Mouse (Mus musculus): ENCODE measurements around the gene Prkcb.

Prkcb gene

DNA sequence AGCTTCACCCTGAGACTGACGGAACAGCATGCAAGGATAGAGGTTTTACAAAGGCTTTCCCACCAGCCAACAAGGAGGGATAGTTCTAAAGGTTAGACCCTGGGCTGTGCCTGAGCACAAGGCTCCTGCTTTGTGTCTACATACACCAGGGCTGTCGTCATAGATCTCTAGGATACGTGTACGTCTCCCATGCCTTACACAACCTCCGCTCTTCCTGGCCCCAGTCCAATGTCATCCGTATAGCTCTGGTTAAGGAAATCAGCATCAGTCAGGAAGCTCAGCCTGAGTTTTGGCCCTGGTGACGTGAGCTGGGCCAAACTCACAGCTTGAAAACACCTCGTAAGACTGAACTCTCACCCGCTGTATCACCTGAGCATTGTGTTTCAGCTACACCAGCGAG lies 307.3 kb downstream of the Prkcb start:
- DNase-seq (ENCODE audit: low spot score) = no peak

DNA sequence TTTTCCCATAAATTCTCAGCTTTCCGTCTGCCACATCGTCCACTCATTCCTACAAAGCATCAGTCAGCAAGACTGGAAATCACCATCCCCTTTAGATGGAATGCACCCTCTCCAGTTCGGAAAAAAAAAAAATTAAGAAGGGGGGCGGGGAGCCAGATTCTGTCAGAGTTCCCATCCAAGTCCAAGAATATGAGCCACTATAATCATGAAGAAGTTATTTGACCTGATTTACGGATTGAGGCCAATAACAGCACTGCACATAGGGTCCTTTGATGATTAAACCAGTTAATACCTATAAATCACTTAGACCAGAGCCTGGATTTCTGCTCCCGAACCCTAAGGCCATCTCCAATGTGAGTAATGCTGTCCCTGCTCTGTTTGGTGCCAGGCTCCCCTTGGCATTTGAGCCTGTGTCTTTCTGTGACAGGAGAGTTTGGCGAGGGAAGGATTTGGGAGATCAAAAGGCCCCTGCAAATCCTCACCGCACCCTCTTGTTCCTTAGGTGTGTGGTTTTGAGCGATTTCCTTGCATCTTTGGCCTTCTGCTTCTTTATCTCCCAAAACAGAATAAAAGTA lies 308.1 kb downstream of the Prkcb start:
- no peak for DNase-seq (ENCODE audit: low spot score)

DNA sequence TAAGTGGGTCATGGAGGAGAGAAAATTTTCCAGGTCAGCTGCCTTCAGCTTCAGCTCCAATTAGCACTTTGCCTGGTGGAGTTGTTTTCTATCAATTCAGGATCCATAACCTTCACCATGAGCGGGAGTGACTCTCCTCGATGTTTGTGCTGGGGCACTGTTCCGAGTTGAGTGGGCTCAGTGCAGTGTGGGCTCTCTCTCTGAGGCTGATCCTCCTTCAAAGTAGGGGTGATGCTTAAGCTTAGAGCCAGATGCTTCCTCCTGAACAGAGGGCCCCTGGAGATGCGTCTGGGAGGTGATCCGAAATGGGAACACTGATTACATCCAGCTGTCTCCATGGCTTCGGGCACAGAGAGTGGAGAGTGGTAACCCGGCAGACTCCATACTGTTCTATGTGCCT lies 308.8 kb downstream of the Prkcb start:
- no peak for DNase-seq (ENCODE audit: low spot score)

DNA sequence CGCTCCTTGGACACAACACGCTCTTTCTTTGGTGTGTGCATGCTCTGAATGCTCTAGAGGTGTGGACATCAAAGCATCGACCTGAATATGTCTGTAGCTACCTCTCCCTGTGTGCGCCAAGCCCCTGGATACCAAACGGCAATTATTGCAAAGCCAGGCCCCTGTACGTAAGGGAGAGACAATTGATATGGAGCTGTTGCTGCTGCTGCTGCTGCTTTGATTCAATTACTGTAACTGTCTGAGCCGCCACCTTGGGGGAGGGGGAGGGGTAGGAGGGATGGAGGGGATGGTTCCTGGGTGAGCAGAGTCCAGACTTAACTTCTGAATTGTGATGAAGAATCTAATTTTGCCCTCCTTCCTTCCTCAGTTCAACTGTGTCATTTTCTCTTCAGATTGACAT lies 312.3 kb downstream of the Prkcb start:
- DNase-seq (ENCODE audit: low spot score) = no peak

DNA sequence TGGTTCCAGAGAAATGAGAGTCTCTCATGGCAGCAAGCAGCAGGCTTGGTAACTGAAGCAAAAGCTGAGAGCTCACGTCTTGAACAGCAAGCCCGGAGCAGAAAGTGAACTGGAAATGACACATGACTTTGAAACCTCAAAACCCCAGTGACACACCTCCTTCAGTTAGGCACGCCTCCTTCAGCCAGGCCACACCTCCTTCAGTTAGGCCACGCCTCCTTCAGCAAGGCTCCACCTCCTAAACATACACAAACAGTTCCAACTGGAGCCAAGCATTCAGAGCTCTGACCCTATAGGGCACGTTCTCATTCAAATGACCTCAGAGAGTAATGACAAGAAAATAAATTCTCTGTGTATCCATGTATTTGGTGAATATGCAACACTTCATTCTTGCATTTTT lies 316.5 kb downstream of the Prkcb start:
- DNase-seq (ENCODE audit: low spot score) = no peak

DNA sequence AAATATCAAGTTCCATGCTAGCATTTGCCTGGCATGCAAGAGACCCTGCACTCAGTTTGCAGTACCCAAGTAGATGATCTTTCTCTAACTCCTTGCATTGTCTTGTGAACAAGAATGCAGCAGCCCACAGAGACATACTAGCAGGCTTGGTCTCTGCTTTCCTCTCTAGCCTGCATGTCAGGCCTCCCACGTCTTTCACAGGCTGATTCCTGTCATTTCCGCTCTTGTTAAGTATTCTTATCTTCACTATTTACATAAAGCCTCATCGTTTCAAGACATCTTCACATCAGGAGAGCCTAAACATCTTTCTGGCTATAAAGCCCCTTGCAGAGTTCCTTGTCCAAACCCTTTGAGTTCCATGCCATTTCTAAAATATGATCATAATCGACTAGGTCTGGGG lies 320.9 kb downstream of the Prkcb start:
- DNase-seq (ENCODE audit: low spot score) = no peak

DNA sequence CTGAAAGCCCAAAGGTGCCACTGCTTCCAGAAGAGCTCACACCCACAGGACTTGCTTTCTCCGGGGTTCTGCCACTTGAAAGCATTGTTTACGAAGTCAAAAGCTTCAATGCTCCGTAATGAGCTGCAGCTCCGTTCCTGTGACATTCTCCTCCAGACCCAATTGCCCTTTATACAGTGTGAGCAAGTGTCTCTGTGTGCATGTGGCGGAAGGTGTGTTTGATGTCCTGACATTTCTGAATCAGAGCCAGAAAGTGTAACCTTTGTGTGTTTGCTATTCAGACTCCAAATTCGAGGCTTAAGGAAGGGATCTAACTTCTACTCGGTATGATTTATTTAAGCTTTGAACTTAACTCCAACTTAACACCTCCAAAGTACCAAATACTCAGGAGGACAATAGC lies 321.6 kb downstream of the Prkcb start:
- no peak for DNase-seq (ENCODE audit: low spot score)

DNA sequence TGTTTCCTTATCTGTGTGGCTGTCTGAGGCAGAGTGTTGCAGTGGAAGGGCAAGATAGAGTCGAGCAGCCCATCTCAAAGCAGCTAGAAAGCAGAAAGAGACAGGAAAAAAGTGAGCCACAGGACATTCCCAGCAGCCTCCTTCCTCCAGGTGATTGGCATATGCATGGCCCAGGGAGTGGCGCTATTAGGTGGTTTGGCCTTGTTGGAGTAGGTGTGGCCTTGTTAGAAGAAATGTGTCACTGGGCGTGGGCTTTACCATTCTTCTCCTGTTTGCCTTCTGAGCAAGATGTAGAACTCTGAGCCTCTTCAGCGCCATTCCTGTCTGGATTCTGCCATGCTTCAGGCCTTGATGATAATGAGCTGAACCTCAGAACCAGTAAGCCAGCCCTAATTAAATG lies 325.3 kb downstream of the Prkcb start:
- no peak for DNase-seq (ENCODE audit: low spot score)

DNA sequence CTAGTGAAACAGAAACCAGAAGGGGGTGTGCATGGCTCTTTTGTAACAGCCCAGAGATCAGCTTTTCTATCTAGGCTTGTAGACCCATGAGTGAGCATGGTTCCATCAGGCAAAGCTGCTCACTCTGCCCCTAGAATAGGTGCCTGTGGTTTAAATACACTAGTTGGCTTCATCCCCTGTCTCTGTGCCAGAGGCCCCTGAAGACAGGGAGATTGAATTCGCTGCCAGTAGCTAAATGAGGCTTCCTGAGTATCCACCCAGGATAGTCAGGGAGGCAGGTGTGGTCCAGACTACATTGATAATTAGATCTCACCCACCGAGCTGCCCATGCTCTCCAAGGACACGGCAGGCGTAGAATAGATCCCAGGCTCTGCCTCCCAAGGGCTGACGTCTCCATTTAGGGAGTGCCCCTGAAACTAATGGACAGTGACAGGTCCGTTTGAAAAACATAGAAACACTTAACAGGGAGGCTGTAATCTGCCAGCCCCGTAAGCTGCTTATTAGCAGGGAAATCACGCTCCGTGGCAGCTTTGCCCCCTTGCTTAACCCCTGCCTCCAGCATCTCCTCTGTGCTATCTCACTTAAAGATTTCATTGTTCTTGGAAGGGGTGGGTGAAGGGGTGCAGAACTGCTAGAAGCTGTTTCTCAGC lies 333.7 kb downstream of the Prkcb start:
- DNase-seq (ENCODE audit: low spot score) = no peak

DNA sequence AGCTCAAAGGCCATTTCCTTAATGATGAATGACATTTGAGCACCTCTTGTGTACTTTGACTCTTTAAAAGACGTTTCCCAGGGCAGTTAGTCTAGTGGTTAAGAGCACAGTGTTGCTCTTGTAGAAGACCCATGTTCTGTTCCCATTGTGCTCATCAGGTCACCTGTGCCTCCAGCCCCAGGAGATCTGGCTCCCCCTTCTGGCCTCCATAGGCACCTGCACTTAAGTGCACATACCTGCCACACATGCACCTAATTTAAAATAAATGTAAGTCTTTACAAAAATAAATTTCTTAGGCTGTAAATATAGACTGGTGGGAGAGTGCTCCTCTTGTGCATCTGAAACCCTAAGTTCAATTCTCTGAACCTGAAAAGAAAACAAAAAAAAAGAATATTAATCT lies 335.2 kb downstream of the Prkcb start:
- no peak for DNase-seq (ENCODE audit: low spot score)

DNA sequence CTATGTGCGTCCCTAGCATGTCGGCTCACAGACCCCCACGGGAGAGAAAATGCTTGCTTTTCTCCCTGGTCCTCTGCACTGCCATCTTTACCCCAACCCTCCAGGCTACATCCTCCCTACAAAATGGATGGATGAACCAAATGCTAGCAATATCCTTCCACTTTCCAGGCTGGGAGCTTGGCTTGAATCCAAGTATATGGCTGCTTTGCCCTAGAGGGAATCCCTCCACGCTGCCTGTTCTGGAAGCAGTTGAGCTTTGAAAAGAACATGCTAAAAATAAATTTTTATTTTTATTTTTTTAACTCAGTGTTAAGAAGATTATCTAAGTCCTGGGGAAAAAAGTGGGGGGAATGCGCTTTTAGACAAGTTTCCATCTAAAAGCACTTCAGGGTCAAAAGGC lies 339.5 kb downstream of the Prkcb start:
- DNase-seq (ENCODE audit: low spot score) = no peak

DNA sequence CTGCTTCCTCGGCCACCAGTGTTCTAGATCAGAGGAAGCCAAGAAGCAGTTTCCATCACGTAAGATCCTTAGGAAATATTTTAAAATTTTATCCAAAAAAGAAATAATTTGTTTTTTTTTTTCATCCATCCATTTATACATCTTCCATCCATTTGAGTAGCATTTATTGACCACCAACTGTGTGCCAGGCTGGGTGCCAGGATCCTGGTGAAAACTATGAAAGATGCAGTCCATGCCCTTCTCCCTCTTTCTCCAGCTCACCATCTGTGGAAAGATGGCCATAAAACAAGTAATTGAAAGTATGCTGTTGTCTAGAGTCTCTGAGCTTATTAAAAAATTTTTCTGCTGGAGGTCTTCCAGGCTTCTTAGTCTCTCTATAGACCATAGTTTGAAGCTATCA lies 341.8 kb downstream of the Prkcb start:
- DNase-seq (ENCODE audit: low spot score) = no peak

DNA sequence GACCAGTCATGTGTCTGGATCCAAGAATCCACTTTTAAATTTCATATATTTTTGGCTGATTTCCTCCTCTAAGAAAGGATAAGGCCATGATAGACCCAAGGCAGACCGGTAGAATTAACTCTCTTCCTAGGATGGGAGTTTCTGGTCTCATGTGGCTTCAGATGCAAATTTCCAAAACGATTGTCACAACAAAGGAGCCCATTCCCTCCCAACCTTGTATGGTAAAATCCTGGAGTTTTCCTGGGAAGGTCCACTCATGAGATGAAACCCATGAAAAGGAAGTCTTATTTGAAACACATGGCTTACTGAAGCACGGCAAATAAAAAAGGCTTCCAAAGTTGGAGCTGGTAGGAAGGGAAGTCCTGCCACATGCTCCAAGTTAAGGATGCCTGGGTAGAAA lies 342.6 kb downstream of the Prkcb start:
- no peak for DNase-seq (ENCODE audit: low spot score)

DNA sequence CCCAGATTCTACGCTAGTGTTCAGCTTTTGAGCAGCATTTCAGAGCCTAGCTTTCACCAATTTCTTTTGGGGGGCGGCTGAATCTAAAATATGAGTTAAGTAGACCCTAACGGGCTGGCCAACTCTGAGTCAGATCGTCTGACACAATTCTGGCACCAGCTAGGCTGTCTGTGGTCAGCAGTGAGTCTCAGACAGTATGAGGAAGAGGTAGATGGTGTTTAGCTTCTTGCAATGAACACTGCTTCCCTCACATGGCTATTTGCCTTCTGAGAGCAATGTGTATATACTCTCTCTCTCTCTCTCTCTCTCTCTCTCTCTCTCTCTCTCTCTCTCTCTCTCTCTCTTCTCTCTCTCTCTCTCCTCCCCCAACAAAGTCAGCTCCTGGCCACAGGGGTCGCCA lies 344.4 kb downstream of the Prkcb start:
- no peak for DNase-seq (ENCODE audit: low spot score)

DNA sequence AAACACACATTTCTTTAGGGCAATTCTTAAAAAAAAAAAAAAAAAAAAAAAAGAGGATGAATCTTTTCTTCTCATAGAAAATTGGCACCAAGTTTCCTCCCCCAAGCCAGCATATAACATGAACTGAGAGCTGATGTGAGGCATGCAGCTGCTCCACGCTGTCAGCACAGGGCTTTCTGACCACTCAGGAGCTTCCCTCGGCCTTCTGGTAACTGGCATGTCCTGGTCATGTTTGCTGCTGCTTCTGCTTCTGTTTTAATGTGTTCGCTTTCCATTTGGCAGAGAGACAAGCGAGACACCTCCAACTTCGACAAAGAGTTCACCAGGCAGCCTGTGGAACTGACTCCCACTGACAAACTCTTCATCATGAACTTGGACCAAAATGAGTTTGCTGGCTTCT lies 344.9 kb downstream of the Prkcb start:
- no peak for DNase-seq (ENCODE audit: low spot score)

DNA sequence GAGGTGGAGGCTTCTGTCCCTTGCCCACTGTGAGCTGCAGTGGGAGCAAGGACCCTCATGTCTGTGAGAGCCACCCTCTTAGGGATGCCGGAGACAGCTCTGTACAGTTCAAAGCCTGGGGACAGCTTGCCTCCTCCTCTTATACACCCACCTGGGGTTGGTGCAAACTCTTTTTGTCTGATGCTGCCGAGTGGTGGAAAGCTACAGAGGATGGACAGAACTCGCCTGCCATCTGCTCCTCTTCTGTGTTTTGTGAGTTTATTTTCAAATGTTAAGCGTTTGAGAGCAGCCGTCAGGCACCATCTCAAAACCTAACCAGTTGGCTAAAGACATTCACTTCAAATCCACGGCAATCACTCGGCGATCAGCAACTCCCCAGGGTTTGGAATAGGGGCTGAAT lies 355.1 kb downstream of the Prkcb start:
- DNase-seq (ENCODE audit: low spot score) = no peak

DNA sequence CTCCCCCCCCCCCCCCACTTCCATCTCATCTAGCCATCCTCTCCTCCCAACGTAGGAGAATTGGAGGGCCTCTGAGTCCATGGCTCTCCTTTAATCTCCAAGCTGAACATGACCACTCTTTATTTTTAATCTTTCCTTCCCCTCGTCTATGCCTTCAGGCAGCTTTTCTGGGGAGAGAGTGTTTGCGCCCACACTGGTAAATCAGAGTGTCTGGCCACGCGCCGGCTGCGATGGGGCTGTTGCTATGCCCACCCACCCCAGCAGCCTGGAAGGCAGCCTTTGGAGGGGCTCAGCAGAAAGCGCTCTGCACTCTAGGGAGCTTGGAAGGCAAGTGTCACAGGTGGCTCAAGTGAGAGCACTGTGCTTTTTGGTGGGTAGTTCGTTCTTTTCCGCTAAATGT lies 360.8 kb downstream of the Prkcb start:
- DNase-seq (ENCODE audit: low spot score) = no peak

DNA sequence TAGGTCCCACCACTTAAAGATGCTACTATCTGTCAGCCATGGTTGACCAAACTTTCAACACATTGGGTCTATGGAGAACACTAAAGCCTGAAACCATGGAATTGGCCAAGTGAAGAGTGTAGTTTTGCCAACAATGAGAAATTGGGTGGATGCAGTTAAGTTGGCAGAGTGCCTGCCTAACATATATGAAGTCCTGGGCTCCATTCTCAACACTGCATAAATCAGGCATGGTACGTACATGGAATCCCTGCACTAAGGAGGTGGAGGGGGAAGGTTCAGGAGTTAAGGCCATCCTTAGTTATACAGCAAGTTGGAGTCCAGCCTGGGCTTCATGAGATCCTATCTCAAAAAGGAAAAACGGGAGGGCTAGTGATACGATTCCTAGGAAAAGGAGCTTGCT lies 364.0 kb downstream of the Prkcb start:
- DNase-seq (ENCODE audit: low spot score) = no peak

DNA sequence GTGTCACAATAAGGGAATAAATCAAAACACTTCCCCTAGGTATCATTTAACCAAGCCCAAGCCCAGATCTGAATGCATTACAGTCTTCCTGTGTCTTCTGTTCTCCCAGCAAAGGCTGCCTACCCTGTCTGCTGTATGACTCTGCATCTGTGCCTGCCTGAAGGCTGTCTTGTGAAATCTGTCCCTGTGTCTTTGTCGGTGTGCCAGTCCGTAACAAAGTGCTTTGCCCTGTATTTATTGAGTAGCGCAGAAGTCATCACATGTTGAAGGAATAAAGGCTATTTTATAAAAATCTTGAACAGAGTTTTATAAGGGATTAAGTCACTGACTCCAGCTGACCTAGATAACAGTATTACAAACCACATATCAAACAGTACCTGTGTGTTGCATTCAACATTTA lies 368.1 kb downstream of the Prkcb start:
- DNase-seq (ENCODE audit: low spot score) = peak; percentile 28

DNA sequence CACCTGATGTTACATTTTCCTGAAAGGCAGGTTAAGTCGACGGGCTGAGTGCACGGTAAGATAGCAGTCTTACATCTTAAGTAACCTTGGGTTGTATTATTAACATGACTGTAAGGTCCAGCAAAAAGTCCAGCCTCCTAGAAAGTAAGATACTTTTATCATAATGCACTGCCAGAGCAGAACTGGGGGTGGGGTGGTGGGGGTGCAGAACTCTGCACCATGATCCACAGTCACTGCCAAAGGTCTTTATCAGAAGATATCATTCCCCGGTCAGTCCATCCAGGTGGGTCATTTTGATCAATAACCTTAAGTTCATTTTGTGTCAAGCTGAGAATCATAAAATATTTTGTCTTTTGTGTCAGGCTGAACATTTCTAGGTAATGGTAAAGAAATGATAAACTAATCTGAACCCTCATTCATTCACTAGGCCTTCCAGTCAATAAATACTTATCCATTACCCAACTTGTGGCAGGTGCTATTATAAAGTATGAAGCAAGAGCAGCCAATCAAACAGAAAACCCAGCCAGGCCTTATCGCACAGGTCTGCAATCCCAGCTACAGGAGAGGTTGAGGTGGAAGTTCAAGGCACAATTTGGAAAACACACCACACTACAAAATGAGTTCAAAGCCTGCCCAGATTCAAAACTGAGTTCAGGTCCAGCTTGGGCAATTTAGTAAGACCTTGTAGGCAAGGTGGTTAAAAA lies 369.0 kb downstream of the Prkcb start:
- DNase-seq (ENCODE audit: low spot score) = no peak

DNA sequence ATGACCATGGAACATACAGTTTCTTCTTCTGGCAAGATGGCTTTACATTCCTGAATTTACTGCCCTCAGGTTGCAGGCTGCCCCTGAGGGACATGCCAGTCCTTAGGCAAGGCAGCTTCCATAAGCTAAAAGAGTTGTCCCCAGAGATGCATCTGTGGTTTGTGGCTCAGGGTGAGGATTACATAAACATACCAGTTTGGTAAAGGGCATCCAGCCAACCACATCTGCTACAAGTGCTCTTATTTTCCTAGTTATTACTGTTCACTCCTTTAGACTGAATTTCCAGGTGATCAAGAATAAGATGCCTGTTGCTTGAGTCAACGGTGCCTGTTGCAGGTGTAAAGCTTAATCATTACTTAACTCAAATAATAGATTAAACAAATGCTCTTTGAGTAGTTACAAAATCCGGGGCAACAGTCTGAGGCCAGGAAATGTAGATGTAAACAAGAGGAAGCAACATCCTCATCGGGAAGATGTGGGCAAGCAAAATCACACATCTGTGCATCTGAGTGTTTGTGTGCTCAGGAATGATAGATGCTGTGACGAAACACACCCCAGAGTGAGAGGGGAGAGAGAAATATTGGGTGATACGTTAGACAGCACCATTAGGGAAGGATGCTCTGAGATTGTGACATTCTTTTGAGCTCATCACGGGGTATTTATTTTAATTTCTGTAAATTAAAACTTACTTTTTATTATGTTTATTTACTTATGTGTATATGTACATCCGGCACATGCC lies 376.9 kb downstream of the Prkcb start:
- no peak for DNase-seq (ENCODE audit: low spot score)

DNA sequence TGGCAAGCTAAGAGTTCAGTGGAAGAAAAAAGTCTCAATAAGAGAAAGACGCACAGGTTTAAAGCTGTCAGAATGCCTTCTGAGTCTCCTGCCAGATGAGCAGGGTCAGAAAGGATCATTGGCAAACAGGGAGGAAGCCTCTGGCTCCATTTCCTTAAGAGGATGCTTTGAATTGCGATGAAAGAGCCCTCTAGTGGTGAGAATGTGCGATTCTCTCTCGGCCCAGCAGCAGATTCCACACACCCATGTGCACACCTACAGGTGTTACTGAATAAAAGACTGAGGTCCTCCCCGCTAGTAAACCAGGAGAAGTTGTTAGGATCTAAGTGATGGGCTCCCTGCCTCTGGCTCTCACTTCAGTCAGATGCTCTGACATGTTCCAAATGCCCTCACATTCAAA lies 379.4 kb downstream of the Prkcb start:
- no peak for DNase-seq (ENCODE audit: low spot score)

DNA sequence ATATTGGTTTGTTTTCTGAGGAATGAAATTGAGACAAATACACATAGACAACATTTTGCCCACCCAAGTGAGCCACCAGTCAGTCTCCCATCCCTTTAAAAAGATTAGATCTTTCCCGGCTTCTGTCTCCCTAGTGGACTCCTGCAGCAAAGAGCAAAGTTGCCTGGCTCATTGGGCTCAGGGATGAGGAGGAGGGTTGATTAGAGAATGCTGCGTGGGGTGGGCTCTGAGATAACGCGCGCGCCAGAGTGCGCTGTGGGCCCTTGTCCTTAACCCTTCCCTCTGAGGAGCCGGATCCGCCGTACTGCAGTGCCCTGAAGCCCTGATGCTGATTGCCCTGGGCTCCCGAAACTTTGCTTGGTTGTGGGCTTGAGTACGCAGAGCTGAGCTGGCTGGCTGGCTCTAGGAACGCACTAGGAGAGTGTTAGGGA lies 381.9 kb downstream of the Prkcb start, which contains the start of gene Cacng3:
Gene Cacng3 (plus strand): TSS at position 51 of the 431 bp plus-strand sequence.
- no peak for DNase-seq (ENCODE audit: low spot score)

All from adipocyte (in vitro differentiated cells).